Mouse (Mus musculus): ENCODE measurements at regions not wholly inside any gene's neighbourhood (a gene's known extent, or its start where the extent isn't known, plus 50 kb on each side); places are given as distances from the start of the nearest gene placed in this dataset.
A peak's percentile ranks its signal among the peaks of the same experiment; 100 is the strongest.

DNA sequence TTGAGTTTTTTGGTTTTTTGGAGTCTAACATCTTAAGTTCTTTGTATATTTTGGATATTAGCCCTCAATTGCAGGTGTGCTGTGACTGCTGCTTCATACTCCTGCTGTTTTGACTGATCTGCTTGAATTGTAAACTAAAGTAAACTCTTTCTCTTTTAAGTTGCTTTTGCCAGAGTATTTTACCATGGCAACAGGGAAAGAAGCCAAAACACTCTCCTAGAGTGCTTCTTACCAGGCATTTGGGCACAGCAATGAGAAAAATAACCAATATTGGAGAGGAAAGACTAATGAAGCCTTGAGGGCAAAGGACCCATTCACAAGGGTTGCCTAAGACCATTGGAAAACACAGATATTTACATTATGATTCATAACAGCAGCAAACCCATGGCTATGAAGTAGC lies 437.3 kb downstream of the Wdr11 start:
- DNase-seq (ENCODE audit: low spot score in 2 of 2): peak in 1 of 2 experiments; percentile 14

DNA sequence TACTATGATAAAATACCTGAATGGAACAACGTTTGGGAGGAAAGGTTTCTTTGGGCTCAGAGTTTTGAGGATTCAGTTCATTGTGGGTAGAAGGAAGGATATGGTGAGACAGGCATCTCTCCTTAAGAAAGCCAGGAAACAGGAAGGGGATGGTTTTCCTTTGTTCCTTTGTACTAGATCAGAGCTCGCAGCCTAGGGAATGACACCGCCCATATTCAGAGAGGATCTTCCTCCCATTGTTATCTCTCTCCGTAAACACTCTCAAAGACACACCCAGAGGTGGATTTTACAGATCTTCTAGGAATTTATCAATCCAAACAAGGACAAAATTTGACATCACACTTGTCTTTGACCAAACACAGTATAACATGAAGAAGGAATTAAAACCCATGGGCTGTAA lies 439.0 kb downstream of the Wdr11 start:
- DNase-seq (ENCODE audit: low spot score in 2 of 2): no peak

GRCm38 (mm10) chr7:130036235-130036634 lies 444.6 kb downstream of the Wdr11 start:
- no peak for DNase-seq (ENCODE audit: low spot score in 2 of 2)

DNA sequence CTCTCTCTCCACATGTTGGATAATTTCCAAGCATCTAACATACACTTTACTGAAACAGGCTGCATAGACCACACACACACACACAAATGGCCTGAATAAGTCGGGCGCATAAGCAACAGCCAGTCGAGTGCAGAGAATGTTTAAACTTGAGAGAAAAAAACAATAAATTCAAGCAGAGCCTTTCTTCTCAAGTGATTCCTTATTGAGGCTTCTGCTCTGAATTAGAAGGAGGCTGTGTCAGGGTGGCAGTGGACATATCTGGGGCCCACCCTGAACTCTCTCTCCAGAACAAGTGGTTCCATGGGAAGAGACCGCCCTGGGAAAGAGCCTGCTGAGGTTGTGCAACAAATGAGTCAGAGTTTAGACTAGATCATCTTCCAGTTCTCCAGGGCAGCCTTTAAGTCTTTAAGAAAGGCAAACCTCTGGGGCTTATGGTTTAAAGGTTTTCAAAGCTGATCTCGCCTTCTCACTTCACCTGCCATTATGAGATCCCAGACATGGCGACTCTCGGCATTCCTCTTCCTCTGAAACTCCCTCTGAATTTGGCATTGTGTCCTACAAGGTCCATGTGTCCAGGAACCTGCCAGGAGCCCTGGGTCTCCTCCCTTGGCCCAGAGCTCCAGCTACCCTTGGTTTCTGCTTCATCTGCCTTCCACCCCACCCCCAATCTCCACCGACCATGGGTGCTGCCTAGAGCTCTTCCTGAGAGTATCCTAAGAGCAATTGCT lies 445.3 kb downstream of the Wdr11 start:
- DNase-seq (ENCODE audit: low spot score in 2 of 2): no peak

DNA sequence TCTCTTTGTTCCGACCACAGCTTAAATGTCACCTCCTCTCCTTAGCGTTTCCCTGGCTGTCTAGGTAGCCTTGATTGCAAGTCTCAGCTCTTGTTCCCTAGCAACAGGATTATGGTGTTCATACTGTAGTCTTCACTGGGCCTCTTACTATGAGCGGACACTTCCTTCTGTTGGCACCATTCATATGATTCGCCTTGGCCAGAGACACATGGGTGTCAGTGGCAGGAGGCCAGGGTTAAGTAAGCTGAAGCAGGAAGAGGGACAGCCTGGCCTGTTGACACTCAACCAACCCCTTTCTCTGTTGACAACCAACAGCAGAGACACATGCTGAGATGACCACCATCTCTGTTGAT lies 445.9 kb downstream of the Wdr11 start:
- no peak for DNase-seq (ENCODE audit: low spot score in 2 of 2)

DNA sequence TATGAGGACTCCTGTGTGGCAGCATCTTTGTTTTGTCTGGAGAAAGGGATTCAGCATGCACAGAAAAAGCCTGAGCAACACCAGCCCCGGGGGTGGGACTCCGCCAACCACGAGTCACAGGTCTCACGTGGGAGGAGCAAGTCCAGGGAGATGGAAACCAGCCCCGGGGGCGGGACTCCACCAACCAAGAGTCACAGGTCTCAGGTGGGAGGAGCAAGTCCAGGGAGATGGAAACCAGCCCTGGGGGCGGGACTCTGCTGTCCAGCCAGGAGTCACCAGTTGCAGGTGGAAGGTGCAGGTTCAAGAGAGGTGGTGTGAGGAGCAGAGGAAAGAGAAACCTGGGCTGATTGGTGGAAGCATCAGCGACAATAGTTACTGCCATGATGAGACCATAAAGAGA lies 448.9 kb downstream of the Wdr11 start:
- no peak for DNase-seq (ENCODE audit: low spot score in 2 of 2)

DNA sequence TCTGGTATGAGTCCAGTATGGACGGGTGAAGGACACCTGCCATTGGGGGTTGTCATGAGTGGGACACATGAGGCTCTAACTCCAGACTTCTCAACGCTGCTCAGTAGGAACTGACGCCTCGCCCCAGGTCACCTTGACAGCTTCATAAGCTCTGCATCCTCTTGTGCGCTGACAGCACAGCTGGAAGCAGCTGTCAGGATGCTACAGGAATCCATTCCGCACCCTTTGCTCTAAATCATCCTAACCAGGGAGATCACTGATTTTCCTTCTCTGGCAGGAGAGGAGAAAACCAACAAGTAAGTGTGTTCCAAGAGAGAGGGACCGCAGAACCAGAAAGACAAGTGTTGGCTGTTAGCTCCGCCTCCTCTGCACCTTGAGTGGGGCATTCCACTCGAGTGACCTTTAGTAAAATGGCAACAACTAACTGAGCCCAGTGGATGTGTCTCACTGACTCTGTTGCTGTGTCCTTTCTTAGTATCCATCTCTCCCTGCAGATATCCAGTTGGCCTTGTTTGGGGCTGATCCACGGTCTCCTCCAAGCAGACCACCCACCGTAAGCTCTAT lies 449.8 kb downstream of the Wdr11 start:
- DNase-seq (ENCODE audit: low spot score in 2 of 2): no peak

DNA sequence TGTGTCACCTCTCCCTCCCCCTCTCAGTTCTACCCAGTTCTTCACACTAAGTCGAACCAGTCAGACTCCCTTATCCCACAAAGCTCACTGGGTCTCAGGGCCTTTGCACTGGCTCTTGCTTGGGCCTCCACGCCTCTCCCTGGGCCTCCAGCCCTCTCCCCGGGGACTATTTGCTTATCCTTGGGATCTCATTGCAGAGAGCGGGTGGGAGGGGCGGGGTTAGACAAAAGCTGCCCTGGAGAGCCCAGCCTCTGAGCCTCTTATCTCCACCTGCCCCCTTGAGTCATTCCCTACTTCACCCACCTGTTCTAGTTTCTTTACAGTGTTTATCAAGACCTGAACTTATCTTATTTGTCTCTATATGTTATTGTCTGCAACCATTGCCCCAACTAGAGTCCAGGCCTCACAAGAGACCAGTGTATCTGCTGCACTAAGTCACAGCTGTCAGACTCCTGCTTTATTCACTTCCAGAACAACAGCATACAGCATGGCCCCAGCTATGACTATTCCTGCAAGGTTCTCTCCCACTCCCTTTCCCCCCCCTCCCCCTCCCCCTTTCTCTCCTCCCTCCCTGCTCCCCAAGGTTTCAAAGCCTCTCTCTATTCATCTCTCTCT lies 450.7 kb downstream of the Wdr11 start:
- DNase-seq (ENCODE audit: low spot score in 2 of 2): no peak

- no peak for DNase-seq (ENCODE audit: low spot score in 2 of 2)
Measured at GRCm38 (mm10) chr7:130043397-130044234, 452.0 kb downstream of the Wdr11 start.

- DNase-seq (ENCODE audit: low spot score in 2 of 2): no peak
Measured at GRCm38 (mm10) chr7:130044235-130044553, 452.5 kb downstream of the Wdr11 start.

DNA sequence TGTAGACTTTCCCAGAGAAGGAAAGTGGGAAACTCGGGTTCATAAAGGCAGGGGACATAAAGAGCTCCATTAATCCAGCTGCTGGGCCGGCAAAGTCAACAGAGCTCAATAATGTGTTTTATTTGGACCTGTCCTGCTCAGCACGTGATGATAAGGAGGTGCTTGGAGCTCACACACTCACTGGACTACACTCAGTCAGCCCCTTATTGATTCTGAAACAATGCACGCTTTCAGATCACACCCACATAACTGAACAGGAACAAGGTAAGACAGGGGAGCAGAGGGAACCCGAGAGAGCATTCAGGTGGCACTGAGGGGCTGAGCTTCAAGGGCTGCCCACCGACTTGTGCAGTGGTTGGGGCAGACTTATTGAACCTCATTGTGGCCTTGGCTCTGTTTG lies 452.9 kb downstream of the Wdr11 start:
- no peak for DNase-seq (ENCODE audit: low spot score in 2 of 2)

GRCm38 (mm10) chr7:130046086-130046485 lies 454.4 kb downstream of the Wdr11 start:
- peak in 1 of 2 experiments; percentile 8 for DNase-seq (ENCODE audit: low spot score in 2 of 2)

DNA sequence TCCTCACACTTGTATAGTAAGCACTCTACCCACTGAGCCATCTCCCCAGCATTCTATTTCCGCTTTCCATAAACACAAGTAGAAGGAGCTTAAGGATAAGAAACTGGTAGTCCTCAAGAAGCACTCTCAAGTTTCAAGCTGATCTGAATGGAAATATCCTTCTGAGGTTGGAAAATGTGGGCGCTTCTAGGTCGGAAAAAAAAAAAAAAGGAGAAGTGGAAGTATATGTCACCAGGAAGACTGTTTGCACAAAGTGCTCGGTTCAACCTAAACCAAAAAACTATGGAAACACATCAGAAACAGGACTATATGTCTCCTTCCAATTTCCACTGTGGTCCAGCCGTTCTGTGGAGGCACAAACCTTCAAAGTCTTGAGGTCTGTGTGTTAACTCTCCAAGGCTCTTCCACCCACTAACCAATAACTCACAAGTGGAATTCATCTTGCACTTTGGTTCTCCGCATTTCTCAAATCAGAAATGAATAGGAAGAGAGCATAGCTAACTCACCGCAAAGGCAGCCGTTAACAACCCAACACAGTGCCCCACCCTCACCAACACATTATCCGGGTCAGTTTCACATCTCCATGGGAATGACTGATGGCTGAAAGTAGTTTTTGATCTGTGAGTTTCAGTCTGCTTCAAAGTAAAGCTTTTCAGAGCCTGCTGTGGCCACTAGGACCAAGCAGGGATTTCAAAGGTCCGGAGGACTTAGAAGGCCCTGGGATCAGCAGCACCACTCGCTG lies 455.8 kb downstream of the Wdr11 start:
- DNase-seq (ENCODE audit: low spot score in 2 of 2): no peak

DNA sequence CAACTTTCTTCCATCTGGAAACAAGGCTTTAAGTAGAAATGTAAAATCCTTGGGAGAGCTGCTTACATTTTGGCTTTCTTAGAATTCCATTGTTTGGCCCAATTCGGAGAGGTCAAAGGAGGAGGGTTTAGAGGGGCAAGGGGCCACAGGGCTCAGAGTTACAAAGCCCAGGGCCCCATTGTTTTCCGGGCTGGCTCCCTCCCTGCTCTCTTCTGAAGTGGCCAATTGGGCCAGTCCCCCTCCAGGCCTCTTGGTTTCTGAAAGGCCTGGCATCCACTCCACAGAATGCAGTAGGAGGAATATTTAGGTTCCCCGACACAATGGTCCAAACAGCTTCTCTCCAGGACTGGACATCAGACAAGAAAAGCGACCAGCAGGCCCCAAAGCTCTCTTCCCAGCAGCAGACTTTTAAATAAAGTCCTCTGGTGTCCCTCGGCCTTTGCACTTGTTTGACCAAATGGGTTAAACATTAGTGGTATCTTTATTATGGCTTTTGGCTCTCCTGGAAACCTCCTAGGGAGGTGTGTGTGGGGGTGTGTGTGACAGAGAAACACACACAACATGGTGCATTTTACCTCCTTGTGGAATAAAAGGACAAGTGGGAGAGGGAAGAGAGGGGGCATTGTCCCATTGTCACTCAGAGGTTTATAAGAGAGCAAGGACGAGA lies 456.6 kb downstream of the Wdr11 start:
- no peak for DNase-seq (ENCODE audit: low spot score in 2 of 2)

DNA sequence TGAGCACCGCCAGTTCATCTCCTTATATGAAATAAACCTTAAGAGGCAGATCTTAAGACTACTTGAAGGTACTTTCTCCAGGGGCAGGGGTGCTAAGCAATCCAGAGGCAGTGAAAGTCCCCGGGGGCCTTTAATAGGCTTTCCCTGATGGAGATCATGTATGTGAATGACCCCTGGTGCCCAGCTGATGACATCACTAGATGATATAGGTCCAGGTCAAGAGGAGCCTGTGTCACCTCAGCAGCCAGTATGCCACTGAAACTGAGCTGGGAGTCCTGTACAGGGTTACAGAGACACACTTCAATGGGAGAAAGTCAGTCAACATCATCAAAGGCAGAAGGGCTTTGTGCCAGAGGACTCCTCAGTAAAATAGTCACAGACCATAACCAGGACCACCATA lies 457.8 kb downstream of the Wdr11 start:
- DNase-seq (ENCODE audit: low spot score in 2 of 2): no peak

- no peak for DNase-seq (ENCODE audit: low spot score in 2 of 2)
Measured at GRCm38 (mm10) chr7:130050120-130050519, 458.5 kb downstream of the Wdr11 start.

GRCm38 (mm10) chr7:130052376-130052775 lies 460.7 kb downstream of the Wdr11 start:
- DNase-seq (ENCODE audit: low spot score in 2 of 2): no peak

- no peak for DNase-seq (ENCODE audit: low spot score in 2 of 2)
Measured at GRCm38 (mm10) chr7:130057708-130058107, 462.5 kb downstream of the Ate1 start.

DNA sequence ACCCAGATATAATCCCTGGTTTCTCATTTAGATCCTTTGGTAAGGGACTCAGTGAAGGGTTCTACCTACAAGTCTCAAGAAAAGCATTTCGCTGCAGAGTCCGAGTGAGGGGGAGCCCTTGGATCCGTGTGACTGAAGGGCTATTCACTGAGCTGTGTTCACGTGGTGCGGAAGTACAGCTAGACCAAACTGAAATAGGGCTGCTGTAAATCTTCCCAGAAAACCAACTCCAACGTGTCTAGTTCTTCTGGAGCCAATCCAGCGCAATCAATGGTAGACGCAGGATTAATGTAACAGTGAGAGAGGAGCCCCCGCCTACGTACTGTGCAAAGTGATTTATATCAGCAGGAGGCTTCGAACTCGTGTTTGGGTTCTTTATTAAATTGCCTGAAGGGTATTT lies 461.9 kb downstream of the Ate1 start:
- DNase-seq (ENCODE audit: low spot score in 2 of 2): no peak

- DNase-seq (ENCODE audit: low spot score in 2 of 2): no peak
Measured at GRCm38 (mm10) chr7:130059684-130060607, 460.2 kb downstream of the Ate1 start.
